Mouse (Mus musculus): ENCODE measurements around the gene Cyp2d34. TPM values are rescaled to one million over a fixed set of nuclear protein-coding genes. Genes with fewer than 3 reads are reported as not detected.

Cyp2d34 gene
- polyA plus RNA-seq (2015; fragmentation: Nextera tagmentation; extraction: Ambion mirVana) = not detected in 2 replicates

DNA sequence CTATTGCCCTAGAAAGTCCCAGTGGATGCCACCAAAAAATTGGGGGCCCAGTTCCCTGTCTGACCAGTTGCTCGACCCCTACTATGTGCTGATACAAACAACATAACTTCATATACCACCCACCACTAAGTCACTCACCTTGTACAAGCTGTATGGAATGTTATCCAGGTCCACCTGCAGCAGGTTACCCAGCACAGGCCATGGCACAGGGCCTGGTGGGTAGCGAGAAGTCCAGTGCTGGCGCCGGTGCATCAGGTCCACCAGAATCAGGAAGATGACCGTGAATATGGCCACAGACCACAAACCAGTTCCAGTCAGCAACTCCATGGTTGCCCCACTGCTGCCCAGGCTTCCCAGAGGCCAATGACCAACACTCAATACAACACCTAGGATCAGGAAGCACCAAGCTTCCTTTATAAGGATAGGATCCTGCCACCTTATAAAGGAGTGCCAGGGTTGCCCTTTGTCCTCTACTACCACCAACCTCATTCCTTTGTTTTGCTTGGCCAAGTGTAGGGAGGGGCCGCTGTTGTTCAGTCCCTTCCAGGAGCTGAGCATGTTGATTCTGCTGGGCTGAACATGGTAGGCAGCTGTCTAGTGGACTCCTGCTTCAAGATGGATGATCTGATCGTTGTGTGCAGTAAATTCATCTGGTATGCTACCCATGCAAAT is at the start of gene Cyp2d34:
Gene Cyp2d34 (minus strand): TSS at position 416 of the 672 bp plus-strand sequence.
- ATAC-seq (ENCODE audit: insufficient read depth) = no peak
- Histone ChIP-seq H3K9me3 (replicated peaks) (no peaks in the 10 kb centered on the region), H3K27me3 (no peaks in the 10 kb centered on the region), H3K27ac (replicated peaks) (no peak within 1 kb of the TSS), H3K4me2 (no peak within 1 kb of the TSS), H3K36me3 (replicated peaks) (no peaks in the 10 kb centered on the region), H3K4me1 (replicated peaks) (no peaks in the 10 kb centered on the region), H3K4me3 (replicated peaks) (no peak within 1 kb of the TSS), H3K9ac (no peak within 1 kb of the TSS)
- 66% methylated on average over 7 of the region's 7 CpGs for WGBS (ENCODE audit: insufficient replicate concordance)

DNA sequence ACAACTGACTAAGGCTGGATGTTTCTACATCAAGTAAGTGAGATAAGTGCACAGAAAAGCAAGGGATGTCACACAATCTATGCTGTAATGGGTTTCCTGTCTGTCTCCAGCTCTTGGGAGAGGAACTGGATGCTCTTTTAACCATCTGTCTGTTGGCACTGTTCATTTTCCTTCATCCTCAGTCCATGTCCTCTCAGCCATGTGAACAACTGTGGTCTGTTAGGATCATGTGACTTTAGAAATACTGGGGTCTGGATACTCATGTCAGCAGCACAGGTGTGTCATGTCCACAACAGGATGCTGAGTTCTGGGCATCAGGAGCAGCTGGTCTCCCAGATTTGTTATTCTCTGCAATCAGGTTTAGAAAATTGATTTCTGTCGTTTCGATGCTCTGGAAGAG is 35.6 kb upstream of the Cyp2d34 start:
- H3K27ac ChIP-seq (replicated peaks) = no peak overlapping the region
- no peaks in the 10 kb centered on the region for H3K36me3 ChIP-seq (replicated peaks)
- no peaks in the 10 kb centered on the region for H3K4me1 ChIP-seq (replicated peaks)
- H3K9me3 ChIP-seq (replicated peaks) = no peaks in the 10 kb centered on the region
- H3K9ac ChIP-seq = no peak overlapping the region
- no peak for ATAC-seq (ENCODE audit: insufficient read depth)
- no peaks in the 10 kb centered on the region for H3K27me3 ChIP-seq
- H3K4me2 ChIP-seq = no peak overlapping the region
- H3K4me3 ChIP-seq (replicated peaks) = no peak overlapping the region
- WGBS (ENCODE audit: insufficient replicate concordance) = 66% methylated on average over 2 of the region's 2 CpGs

DNA sequence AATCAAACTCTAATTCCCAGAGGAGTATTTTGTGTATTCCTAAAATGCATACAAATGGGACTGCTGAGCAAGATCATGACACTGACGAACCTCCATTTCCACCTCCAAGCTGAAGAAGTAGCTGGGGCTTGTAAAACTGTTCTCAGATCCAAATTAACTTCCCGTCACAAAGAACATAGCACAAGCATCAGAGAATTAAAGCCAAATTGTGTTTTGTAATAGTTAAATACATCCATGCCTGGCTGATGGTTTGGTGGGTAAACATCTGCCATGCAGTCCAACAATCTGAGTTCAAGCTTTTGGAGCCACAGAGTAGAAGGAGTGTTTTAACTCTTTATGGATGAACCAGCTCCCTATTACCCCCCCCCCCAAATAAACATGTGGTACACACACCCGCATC is 23.6 kb upstream of the Cyp2d34 start:
- H3K36me3 ChIP-seq (replicated peaks) = no peaks in the 10 kb centered on the region
- H3K4me1 ChIP-seq (replicated peaks) = no peaks in the 10 kb centered on the region
- H3K4me2 ChIP-seq = no peak overlapping the region
- ATAC-seq (ENCODE audit: insufficient read depth) = no peak
- 55% methylated on average over 3 of the region's 3 CpGs for WGBS (ENCODE audit: insufficient replicate concordance)
- H3K4me3 ChIP-seq (replicated peaks) = no peak overlapping the region
- H3K27me3 ChIP-seq = no peaks in the 10 kb centered on the region
- no peaks in the 10 kb centered on the region for H3K9me3 ChIP-seq (replicated peaks)
- no peak overlapping the region for H3K27ac ChIP-seq (replicated peaks)
- H3K9ac ChIP-seq = no peak overlapping the region

DNA sequence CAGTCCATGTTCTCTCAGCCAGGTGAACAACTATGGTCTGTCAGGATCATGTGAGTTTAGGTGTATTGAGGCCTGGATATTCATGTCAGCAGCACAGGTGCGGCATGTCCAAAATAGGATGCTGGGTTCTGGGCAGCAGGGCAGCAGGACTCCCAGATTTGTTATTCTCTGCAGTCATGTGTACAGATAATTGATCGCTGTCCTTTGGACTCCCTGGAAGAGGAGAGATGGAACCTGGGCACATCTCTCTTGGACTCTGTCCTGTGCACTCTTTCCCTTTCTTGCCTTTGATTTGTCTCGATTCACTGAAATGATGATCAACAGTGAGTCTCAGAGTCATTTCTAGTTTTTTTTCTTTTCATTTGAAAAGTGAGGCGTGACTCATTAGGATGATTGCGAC is 23.0 kb upstream of the Cyp2d34 start:
- Histone ChIP-seq H3K27ac (replicated peaks) (no peak overlapping the region), H3K9me3 (replicated peaks) (no peaks in the 10 kb centered on the region), H3K9ac (no peak overlapping the region), H3K27me3 (no peaks in the 10 kb centered on the region), H3K36me3 (replicated peaks) (no peaks in the 10 kb centered on the region), H3K4me1 (replicated peaks) (no peaks in the 10 kb centered on the region), H3K4me3 (replicated peaks) (no peak overlapping the region), H3K4me2 (no peak overlapping the region)
- WGBS (ENCODE audit: insufficient replicate concordance) = 71% methylated on average over 5 of the region's 5 CpGs
- ATAC-seq (ENCODE audit: insufficient read depth) = no peak

DNA sequence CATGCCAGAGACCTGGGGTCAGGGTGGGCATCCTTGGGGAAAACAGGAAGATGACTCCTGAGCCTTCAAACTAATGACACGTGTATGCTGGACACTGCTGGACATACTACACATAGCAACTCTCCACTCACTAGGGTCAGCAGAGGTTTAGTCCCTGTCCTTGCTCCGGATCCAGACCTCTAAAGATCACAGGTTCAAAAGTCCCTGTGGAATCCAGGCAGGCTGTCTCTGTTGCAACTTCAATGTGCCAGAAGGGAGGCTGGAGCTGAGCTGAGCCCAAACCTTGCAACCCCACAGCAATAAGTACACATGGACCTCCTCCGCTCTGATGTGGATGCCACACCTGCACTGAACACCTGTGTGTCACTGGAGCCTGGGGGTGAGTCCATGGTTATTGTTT is 22.0 kb upstream of the Cyp2d34 start:
- Histone ChIP-seq H3K4me1 (replicated peaks) (no peaks in the 10 kb centered on the region), H3K9me3 (replicated peaks) (no peaks in the 10 kb centered on the region), H3K9ac (no peak overlapping the region), H3K27me3 (no peaks in the 10 kb centered on the region), H3K4me2 (no peak overlapping the region), H3K36me3 (replicated peaks) (no peaks in the 10 kb centered on the region), H3K4me3 (replicated peaks) (no peak overlapping the region), H3K27ac (replicated peaks) (no peak overlapping the region)
- ATAC-seq (ENCODE audit: insufficient read depth) = no peak
- WGBS (ENCODE audit: insufficient replicate concordance) = 55% methylated on average over 3 of the region's 3 CpGs

DNA sequence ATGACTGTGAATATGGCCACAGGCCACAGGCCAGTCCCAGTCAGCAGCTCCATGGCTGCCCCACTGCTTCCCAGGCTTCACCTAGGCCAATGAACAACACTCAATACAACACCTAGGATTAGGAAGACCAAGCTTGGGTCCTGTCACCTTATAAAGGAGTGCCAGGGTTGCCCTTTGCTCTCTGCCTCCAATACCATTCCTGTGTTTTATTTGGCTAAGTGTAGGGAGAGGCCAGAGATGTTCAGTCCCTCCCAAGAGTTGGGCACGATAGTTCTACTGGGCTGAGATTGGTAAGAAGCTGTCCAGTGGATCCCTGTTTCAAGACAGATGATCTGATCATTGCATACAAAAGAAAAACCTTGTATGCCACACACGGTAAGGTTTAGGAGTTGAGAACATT is 21.2 kb upstream of the Cyp2d34 start:
- H3K4me3 ChIP-seq (replicated peaks) = no peak overlapping the region
- no peaks in the 10 kb centered on the region for H3K9me3 ChIP-seq (replicated peaks)
- no peak for ATAC-seq (ENCODE audit: insufficient read depth)
- no peak overlapping the region for H3K27ac ChIP-seq (replicated peaks)
- no peak overlapping the region for H3K4me2 ChIP-seq
- no peak overlapping the region for H3K9ac ChIP-seq
- no peaks in the 10 kb centered on the region for H3K27me3 ChIP-seq
- peaks cover 7% of the 10 kb centered on the region; the same call in 1 of the 2 replicates for H3K4me1 ChIP-seq (replicated peaks)
- 54% methylated on average over 2 of the region's 2 CpGs for WGBS (ENCODE audit: insufficient replicate concordance)
- no peaks in the 10 kb centered on the region for H3K36me3 ChIP-seq (replicated peaks)

DNA sequence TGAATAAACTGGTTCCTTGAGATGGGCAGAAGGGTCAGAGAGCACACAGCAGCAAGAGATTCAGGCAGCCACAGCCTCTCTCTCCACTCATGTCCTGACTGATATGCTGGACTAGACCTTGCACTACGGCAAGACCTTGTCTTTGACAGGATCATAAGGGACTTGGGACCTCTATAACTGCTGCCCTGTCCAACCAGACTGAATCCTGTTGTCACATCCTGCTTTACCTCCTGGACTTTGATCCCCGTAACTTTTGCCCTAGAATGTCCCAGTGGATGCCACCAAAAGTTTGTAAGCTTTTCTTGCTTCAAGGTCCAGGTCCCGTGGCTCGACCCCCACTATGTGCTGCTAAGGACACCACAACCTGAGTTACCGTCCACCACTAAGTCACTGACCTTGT is 20.6 kb upstream of the Cyp2d34 start:
- Histone ChIP-seq H3K27ac (replicated peaks) (no peak overlapping the region), H3K4me2 (no peak overlapping the region), H3K4me3 (replicated peaks) (no peak overlapping the region), H3K36me3 (replicated peaks) (no peaks in the 10 kb centered on the region), H3K27me3 (no peaks in the 10 kb centered on the region), H3K4me1 (replicated peaks) (peaks cover 9% of the 10 kb centered on the region; the same call in 1 of the 2 replicates), H3K9ac (no peak overlapping the region), H3K9me3 (replicated peaks) (no peaks in the 10 kb centered on the region)
- ATAC-seq (ENCODE audit: insufficient read depth) = no peak
- 51% methylated on average over 5 of the region's 5 CpGs for WGBS (ENCODE audit: insufficient replicate concordance)

DNA sequence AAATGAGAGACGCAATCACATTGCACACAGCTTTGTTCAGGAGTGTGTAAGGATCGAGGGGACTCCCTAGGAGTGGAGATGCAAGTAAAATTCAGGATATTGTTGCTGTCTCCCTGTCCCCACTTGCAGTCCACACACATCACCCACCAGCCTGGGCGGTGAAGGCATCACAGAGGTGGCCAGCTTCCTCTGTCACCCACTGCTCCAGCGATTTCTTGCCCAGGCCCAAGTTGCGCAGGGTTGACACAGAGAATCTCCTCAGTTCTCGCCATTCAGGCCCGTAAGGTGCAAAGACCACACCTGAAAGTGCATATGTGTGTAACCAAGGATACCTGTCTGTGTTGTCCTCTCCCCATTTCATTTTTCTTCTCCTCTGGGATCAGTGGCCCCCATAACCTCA is 19.5 kb upstream of the Cyp2d34 start:
- no peaks in the 10 kb centered on the region for H3K36me3 ChIP-seq (replicated peaks)
- no peaks in the 10 kb centered on the region for H3K9me3 ChIP-seq (replicated peaks)
- H3K4me1 ChIP-seq (replicated peaks) = peaks cover 9% of the 10 kb centered on the region; the same call in 1 of the 2 replicates
- no peak overlapping the region for H3K9ac ChIP-seq
- no peak for ATAC-seq (ENCODE audit: insufficient read depth)
- no peak overlapping the region for H3K4me3 ChIP-seq (replicated peaks)
- WGBS (ENCODE audit: insufficient replicate concordance) = 74% methylated on average over 7 of the region's 7 CpGs
- no peak overlapping the region for H3K27ac ChIP-seq (replicated peaks)
- no peaks in the 10 kb centered on the region for H3K27me3 ChIP-seq
- H3K4me2 ChIP-seq = no peak overlapping the region

DNA sequence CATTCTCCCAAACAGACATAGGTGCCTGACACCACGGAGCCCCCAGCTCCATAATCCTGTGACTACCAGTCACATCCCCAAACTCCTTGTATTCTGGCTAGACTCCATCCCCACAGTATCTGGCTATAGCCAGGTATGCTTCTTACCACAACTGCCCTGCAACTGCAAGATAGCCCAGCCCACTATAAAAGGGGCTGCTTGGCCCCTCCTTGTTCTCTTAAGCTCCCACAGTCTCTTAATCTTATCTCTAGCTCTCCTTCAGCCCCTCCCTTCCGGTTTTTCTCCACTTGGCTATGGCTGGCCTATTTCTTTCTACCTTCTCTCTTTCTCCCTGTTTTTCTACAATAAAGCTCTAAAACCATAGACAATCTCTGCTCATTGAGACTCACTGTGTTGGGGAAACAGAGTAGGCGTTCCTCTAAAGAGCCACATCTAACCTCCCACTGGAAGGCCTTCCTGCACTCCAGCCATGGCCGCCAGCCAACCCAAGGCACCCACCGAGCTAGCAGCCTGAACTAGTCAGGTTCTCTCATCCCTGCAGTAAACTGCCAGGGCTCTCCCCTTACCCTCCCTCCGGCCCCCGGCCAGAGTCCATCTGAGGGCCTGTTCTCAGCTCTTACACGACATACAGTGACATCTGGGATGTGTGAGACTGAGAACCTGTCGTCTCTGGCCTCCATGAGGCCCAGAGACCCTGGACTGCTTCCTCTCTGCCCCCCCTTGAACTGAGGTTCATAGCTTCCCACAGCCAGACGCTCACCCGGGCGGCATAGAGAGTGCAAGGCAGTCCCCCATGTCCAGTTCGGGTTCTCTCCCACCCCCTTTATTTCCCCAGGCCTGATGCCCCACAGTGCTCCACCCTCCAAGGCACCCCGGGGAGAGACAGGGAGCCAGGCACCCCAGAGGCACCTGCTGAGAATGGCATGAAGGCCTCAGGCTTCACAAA is 16.7 kb upstream of the Cyp2d34 start:
- Histone ChIP-seq H3K27me3 (no peaks in the 10 kb centered on the region), H3K4me3 (replicated peaks) (no peak overlapping the region), H3K9ac (no peak overlapping the region), H3K9me3 (replicated peaks) (no peaks in the 10 kb centered on the region), H3K36me3 (replicated peaks) (no peaks in the 10 kb centered on the region), H3K4me1 (replicated peaks) (peaks cover 9% of the 10 kb centered on the region; the same call in 1 of the 2 replicates), H3K27ac (replicated peaks) (no peak overlapping the region), H3K4me2 (no peak overlapping the region)
- 59% methylated on average over 14 of the region's 14 CpGs for WGBS (ENCODE audit: insufficient replicate concordance)
- peak; percentile 34; the same call in 1 of the 2 replicates for ATAC-seq (ENCODE audit: insufficient read depth)

DNA sequence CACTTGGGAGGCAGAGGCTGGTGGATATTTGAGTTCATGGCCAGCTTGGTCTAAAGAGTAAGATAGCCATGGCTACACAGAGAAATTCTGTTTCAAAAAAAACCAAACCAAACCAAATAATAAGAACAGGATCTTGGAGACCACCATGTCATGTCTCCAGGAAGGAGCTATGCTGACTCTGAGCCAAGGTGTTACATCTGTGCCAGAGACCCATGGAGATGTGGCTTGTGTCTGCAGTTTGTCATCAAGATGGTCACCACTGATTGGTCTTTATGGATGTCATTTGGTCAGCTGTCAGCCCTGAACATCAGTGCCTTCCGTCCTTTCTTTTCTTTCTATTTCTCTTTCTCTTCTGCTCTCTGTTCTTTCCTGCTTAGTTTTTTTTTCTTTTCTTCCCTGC is 14.2 kb upstream of the Cyp2d34 start:
- 54% methylated on average over 1 of the region's 1 CpGs for WGBS (ENCODE audit: insufficient replicate concordance)
- Histone ChIP-seq H3K4me1 (replicated peaks) (peaks cover 9% of the 10 kb centered on the region; the same call in 1 of the 2 replicates), H3K36me3 (replicated peaks) (no peaks in the 10 kb centered on the region), H3K9me3 (replicated peaks) (no peaks in the 10 kb centered on the region), H3K27me3 (no peaks in the 10 kb centered on the region), H3K9ac (no peak overlapping the region), H3K27ac (replicated peaks) (no peak overlapping the region), H3K4me2 (no peak overlapping the region), H3K4me3 (replicated peaks) (no peak overlapping the region)
- ATAC-seq (ENCODE audit: insufficient read depth) = no peak

DNA sequence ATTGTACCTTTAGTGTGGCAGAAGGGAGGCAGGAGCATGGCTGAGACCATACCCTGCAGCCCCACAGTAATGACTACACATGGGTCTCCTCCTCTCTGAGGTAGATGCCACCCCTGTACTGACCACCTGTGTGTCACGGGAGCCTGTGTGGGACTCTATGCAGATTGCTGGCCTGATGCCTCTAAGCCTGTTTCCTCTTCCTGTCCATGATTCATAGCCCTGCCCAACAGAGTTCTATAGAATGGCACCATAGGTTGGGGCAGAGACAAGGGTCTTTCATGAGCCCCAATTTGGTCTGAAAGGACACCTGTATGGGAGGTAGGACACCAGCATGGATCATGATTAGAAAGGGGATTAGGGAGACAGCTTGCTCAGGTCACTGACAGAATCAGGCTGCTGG is 1.2 kb upstream of the Cyp2d34 start:
- H3K4me2 ChIP-seq = no peak overlapping the region
- 33% methylated on average over 1 of the region's 1 CpGs for WGBS (ENCODE audit: insufficient replicate concordance)
- H3K4me3 ChIP-seq (replicated peaks) = no peak overlapping the region
- ATAC-seq (ENCODE audit: insufficient read depth) = no peak
- no peaks in the 10 kb centered on the region for H3K27me3 ChIP-seq
- no peak overlapping the region for H3K27ac ChIP-seq (replicated peaks)
- no peaks in the 10 kb centered on the region for H3K9me3 ChIP-seq (replicated peaks)
- H3K4me1 ChIP-seq (replicated peaks) = no peaks in the 10 kb centered on the region
- no peaks in the 10 kb centered on the region for H3K36me3 ChIP-seq (replicated peaks)
- H3K9ac ChIP-seq = no peak overlapping the region
